Mouse (Mus musculus) limb, embryonic 14.5 days (tissue): Measurements from ENCODE around the gene Oip5. TPM values are rescaled to one million over a fixed set of nuclear protein-coding genes. Genes with fewer than 3 reads are reported as not detected.
"Not testable (repeated sequence)": the region's sequence is repeated elsewhere in the genome, so short reads cannot be mapped to it uniquely, and the experiment has no call there.

Source experiments
- ATAC-seq: fragments of 200-750 bp; cut with Nextera tagmentation; 2 replicates; pipeline ENCODE4 v1.8.0; 2017; ENCODE audit warnings: low read depth, moderate number of reproducible peaks, moderate TSS enrichment; ENCODE audit not compliant: low FRiP score
- DNase-seq: peaks from one replicate; pipeline ENCODE4 v3.0.0-alpha.2; 2015; ENCODE audit warnings: low spot score
- H3K27ac ChIP-seq: fragments of 300-500 bp; sonication (generic); replicated peaks from 2 replicates; pipeline ENCODE4 v1.5.1; 2014; ENCODE audit warnings: low read depth, mild to moderate bottlenecking, low read length, moderate library complexity, mixed read lengths
- H3K27me3 ChIP-seq: fragments of 300-500 bp; sonication (generic); 2 replicates; pipeline ENCODE4 v1.6.1; 2014; ENCODE audit warnings: low read length, mixed read lengths; ENCODE audit not compliant: control insufficient read depth, insufficient read depth
- H3K36me3 ChIP-seq: fragments of 300-500 bp; sonication (generic); 2 replicates; pipeline ENCODE4 v1.6.1; 2014; ENCODE audit warnings: mild to moderate bottlenecking, low read length, moderate library complexity, mixed read lengths; ENCODE audit not compliant: control insufficient read depth, insufficient read depth
- H3K4me1 ChIP-seq: fragments of 300-500 bp; sonication (generic); 2 replicates; pipeline ENCODE4 v1.6.1; 2014; ENCODE audit warnings: antibody characterized with exemption, low read length, mixed read lengths; ENCODE audit not compliant: control insufficient read depth, insufficient read depth
- H3K4me2 ChIP-seq: fragments of 300-500 bp; sonication (generic); replicated peaks from 2 replicates; pipeline ENCODE4 v1.6.1; 2014; ENCODE audit warnings: low read depth, mild to moderate bottlenecking, low read length, moderate library complexity; ENCODE audit not compliant: severe bottlenecking
- H3K4me3 ChIP-seq: fragments of 300-500 bp; sonication (generic); replicated peaks from 2 replicates; pipeline ENCODE4 v1.5.1; 2014; ENCODE audit warnings: low read length
- H3K9ac ChIP-seq: fragments of 300-500 bp; sonication (generic); 2 replicates; pipeline ENCODE4 v1.6.1; 2014; ENCODE audit warnings: mild to moderate bottlenecking, low read depth, low read length, moderate library complexity; ENCODE audit not compliant: severe bottlenecking
- H3K9me3 ChIP-seq: fragments of 300-500 bp; sonication (generic); 2 replicates; pipeline ENCODE4 v1.6.1; 2016; ENCODE audit warnings: low read length; ENCODE audit not compliant: control insufficient read depth
- POLR2A ChIP-seq: fragments of 200-500 bp; IDR thresholded peaks from 2 replicates; pipeline ENCODE4 v1.8.0; 2012; ENCODE audit warnings: inconsistent platforms, mild to moderate bottlenecking, moderate library complexity, borderline replicate concordance; ENCODE audit not compliant: insufficient read depth, insufficient read length; ENCODE audit errors: extremely low read depth
- WGBS: fragments of 180-500 bp; shearing (Covaris S2); extraction: QIAGEN DNeasy Blood & Tissue Kit; methylation state at CpG from one replicate; pipeline ENCODE4 v1.1.7; 2014; 5-methylcytosine and 5-hydroxymethylcytosine counted together
- polyA plus RNA-seq, 2 experiments: library from polyadenylated mRNA; depleted of rRNA in 1 of 2; stranded (reverse) in 1 of 2; unstranded in 1 of 2; fragments of >200 nt; fragmentation: Nextera tagmentation in 1 of 2; extraction: Ambion mirVana in 1 of 2; gene quantifications; 2 replicates each; pipeline versions ENCODE4 v1.2.1 to v1.2.3; 2012 to 2014

Gene Oip5
- polyA plus RNA-seq (2012; rRNA removed): 19.6 and 19.8 TPM in 2 replicates
- polyA plus RNA-seq (2014; fragmentation: Nextera tagmentation; extraction: Ambion mirVana): 16.3 and 16.6 TPM in 2 replicates

DNA sequence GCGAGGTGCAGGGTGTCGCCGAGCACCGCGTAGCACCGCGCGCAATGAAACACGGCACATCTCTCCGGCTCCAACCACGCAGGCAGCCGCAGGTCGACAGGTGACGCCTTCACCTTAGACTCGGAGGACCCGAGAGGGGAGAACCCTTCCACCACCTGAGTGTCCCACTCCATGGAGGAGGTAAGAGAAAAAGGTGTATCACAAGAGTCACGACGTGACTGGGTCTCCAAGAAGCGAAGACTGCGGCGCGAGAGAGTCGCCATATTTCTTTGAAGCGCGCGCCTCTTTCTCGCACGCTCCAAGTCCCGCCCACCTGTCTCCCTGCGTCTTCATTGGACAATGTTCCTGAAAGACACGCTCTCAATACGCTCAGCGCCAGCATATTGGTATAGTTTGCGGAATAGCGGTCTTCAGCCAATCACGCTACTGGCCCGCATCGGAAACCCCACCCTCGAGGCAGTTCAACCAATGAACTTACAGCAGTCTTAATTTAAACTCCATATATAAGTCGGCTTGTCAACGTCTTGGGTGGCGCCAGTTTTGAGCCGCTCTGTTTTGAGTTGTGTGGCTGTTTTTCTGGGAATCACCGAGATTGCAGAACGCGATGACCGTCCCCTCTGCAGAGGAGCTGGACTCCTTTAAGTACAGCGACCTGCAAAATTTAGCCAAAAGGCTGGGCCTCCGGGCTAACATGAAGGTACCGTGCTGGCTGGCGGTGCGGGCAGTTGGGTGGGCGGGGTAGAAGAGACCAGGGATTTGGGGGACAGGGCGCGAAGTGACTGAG is at the start of gene Oip5, which contains the start of gene Nusap1:
Gene Oip5 (minus strand): TSS at position 271 of the 784 bp plus-strand sequence.
Gene Nusap1 (plus strand): TSS at position 100 of the 784 bp plus-strand sequence.
- ATAC-seq: peak; percentile 100
- H3K9ac ChIP-seq: peak within 1 kb of the TSS; percentile 57
- peak within 1 kb of the TSS; percentile 68 for H3K4me2 ChIP-seq
- no peaks in the 10 kb centered on the region for H3K9me3 ChIP-seq
- H3K4me3 ChIP-seq: peak within 1 kb of the TSS; percentile 65
- under 1% methylated on average over 55 of the region's 55 CpGs for WGBS
- peak; percentile 99 for DNase-seq
- H3K4me1 ChIP-seq: peaks cover 8% of the 10 kb centered on the region; the same call in 1 of the 2 replicates
- TF ChIP-seq POLR2A: peak; percentile 63; the same call in 1 of the 2 replicates
- 0 out of 2 replicates have a peak within 1 kb of the TSS, but pooled peaks have one; percentile 53 for H3K27ac ChIP-seq
- no peaks in the 10 kb centered on the region for H3K27me3 ChIP-seq
- H3K36me3 ChIP-seq: peaks cover 1% of the 10 kb centered on the region

GRCm38 (mm10) chr2:119665744-119666143 is 47.5 kb upstream of the Oip5 start:
- H3K4me3 ChIP-seq, DNase-seq, H3K4me1 ChIP-seq, H3K27me3 ChIP-seq, H3K36me3 ChIP-seq, H3K9ac ChIP-seq, H3K4me2 ChIP-seq, ATAC-seq, H3K27ac ChIP-seq, H3K9me3 ChIP-seq: not testable (repeated sequence)
- WGBS: 76% methylated on average over 18 of the region's 23 CpGs

DNA sequence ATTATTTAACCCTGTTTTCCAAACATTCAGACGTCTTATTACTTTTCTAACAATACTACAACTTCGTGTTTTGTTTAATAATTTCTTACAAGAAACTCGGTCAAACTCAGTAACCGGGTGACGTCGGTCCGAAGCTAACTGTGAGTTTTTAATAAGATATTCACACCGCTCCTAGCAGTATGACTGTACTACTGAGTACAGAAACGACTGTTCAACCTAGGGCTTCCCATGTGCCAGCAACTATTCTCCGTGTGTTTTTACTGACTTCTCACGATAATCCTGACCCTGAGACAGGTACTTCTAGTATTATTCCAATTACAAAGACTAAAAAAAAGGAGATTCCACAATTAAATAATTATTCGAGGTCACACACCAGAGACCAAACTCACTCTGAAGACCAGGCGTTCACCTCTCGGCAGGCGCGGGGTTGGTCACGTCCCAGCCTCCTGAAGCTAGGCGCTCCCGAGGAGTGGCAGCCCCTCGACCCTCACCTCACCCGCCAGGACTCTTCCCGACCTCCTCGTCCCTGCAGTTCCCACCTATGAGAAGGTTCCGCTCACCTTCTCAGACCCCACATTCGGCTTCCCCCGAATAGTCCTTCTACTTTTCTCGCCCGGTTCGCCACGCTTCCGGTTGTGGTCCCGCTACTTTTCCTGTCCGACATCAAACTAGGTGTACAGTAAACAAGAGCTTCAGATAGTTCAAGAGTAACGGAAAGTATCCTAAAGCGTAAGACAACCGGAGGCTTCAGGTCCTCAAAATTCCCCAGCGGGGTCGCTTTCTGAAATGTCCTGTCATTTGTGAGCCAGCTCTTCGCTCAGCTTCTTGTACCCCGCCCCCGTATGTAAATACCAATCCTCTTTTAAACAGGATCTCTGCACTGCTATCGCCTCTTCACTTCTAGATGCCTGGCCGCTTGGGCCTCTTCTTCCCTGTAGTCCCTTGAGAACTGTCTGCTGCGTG is 44.2 kb upstream of the Oip5 start, which contains the start of gene Ndufaf1:
Gene Ndufaf1 (minus strand): TSS at position 608 of the 963 bp plus-strand sequence.
- Histone ChIP-seq H3K4me1 (peaks cover 8% of the 10 kb centered on the region), H3K27ac (0 out of 2 replicates have a peak within 1 kb of the TSS, but pooled peaks have one; percentile 48), H3K4me2 (peak within 1 kb of the TSS; percentile 84), H3K9ac (peak within 1 kb of the TSS; percentile 85), H3K36me3 (peaks cover 20% of the 10 kb centered on the region), H3K4me3 (peak within 1 kb of the TSS; percentile 87), H3K27me3 (no peaks in the 10 kb centered on the region), H3K9me3 (no peaks in the 10 kb centered on the region)
- DNase-seq: peak; percentile 73
- 1% methylated on average over 44 of the region's 44 CpGs for WGBS
- ATAC-seq: peak; percentile 86
- peak; percentile 49; the same call in 1 of the 2 replicates for TF ChIP-seq POLR2A

- peaks cover 86% of the 10 kb centered on the region for H3K36me3 ChIP-seq
- no peaks in the 10 kb centered on the region for H3K4me1 ChIP-seq
- no peak overlapping the region for H3K4me2 ChIP-seq
- TF ChIP-seq POLR2A: no peak
- H3K27ac ChIP-seq: no peak overlapping the region
- ATAC-seq (no peak), DNase-seq (no peak)
- WGBS: 90% methylated on average over 5 of the region's 5 CpGs
- no peak overlapping the region for H3K4me3 ChIP-seq
- H3K9ac ChIP-seq: no peak overlapping the region
- no peaks in the 10 kb centered on the region for H3K9me3 ChIP-seq
- H3K27me3 ChIP-seq: no peaks in the 10 kb centered on the region
Measured at GRCm38 (mm10) chr2:119644254-119644653, 26.0 kb upstream of the Oip5 start.
